Mouse (Mus musculus) neural tube, embryonic 11.5 days (tissue): ENCODE measurements around the gene Gm42372. TPM values are rescaled to one million over a fixed set of nuclear protein-coding genes. Genes with fewer than 3 reads are reported as not detected.

Experiments used
- ATAC-seq: fragments of 200-750 bp; cut with Nextera tagmentation; 2 replicates; pipeline ENCODE4 v1.8.0; 2017; ENCODE audit warnings: moderate number of reproducible peaks, mild to moderate bottlenecking, moderate TSS enrichment, moderate library complexity; ENCODE audit not compliant: insufficient read depth, low FRiP score, low TSS enrichment
- DNase-seq: peaks from one replicate; pipeline ENCODE4 v3.0.0-alpha.2; 2015; ENCODE audit warnings: low spot score
- H3K27ac ChIP-seq: fragments of 300-500 bp; sonication (generic); 2 replicates; pipeline ENCODE4 v1.5.1; 2014; ENCODE audit warnings: low read depth, mild to moderate bottlenecking, low read length
- H3K27me3 ChIP-seq: fragments of 300-500 bp; sonication (generic); 2 replicates; pipeline ENCODE4 v1.6.1; 2014; ENCODE audit warnings: mild to moderate bottlenecking, low read length, mixed read lengths; ENCODE audit not compliant: control insufficient read depth, insufficient read depth
- H3K36me3 ChIP-seq: fragments of 300-500 bp; sonication (generic); 2 replicates; pipeline ENCODE4 v1.6.1; 2014; ENCODE audit warnings: mild to moderate bottlenecking, low read length, moderate library complexity, mixed read lengths; ENCODE audit not compliant: control insufficient read depth, insufficient read depth
- H3K4me1 ChIP-seq: fragments of 300-500 bp; sonication (generic); 2 replicates; pipeline ENCODE4 v1.6.1; 2014; ENCODE audit warnings: low read length, mixed read lengths; ENCODE audit not compliant: control insufficient read depth, insufficient read depth
- H3K4me2 ChIP-seq: fragments of 300-500 bp; sonication (generic); 2 replicates; pipeline ENCODE4 v1.6.1; 2014; ENCODE audit warnings: low read depth, mild to moderate bottlenecking, moderate library complexity
- H3K4me3 ChIP-seq: fragments of 300-500 bp; sonication (generic); 2 replicates; pipeline ENCODE4 v1.5.1; 2014; ENCODE audit warnings: low read depth, low read length
- H3K9ac ChIP-seq: fragments of 300-500 bp; sonication (generic); 2 replicates; pipeline ENCODE4 v1.6.1; 2014; ENCODE audit warnings: mild to moderate bottlenecking, low read length
- H3K9me3 ChIP-seq: fragments of 300-500 bp; sonication (generic); 2 replicates; pipeline ENCODE4 v1.6.1; 2016; ENCODE audit warnings: low read length; ENCODE audit not compliant: control insufficient read depth
- WGBS: fragments of 180-500 bp; shearing (Covaris S2); extraction: QIAGEN DNeasy Blood & Tissue Kit; methylation state at CpG from one replicate; pipeline ENCODE4 v1.1.7; 2014; 5-methylcytosine and 5-hydroxymethylcytosine counted together
- polyA plus RNA-seq: library from polyadenylated mRNA; unstranded; fragments of >200 nt; fragmentation: Nextera tagmentation; extraction: Ambion mirVana; gene quantifications from 2 replicates; pipeline ENCODE4 v1.2.1, GENCODE M21; 2014

The Gm42372 gene
- polyA plus RNA-seq, 1 experiment from 2014 or later, result 1.8 TPM

DNA sequence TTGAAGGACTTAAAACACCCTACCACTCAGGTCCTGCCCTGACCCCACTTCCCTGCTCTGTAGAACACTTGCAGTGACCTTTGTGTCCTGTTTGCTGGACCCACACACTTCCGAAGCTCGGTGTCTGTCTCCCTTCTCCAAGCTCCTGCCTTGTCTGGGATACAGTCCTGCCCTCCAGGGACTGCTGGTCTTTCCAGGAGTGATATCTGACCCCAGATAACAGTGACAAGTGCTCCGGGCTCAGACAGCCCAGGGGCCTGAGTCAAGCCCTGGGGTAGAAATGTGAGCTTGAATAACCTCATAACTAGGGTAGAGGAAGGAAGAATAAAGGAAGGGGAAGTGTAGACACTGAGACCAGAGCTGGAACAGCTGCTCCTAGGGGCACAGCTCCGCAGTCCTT lies 40.8 kb downstream of the Gm42372 start:
- no peak for DNase-seq
- no peak overlapping the region for H3K4me3 ChIP-seq
- WGBS, result 86% methylated on average over 4 of the region's 4 CpGs
- H3K27me3 ChIP-seq, result no peaks in the 10 kb centered on the region
- no peak for ATAC-seq
- peaks cover 15% of the 10 kb centered on the region for H3K36me3 ChIP-seq
- no peak overlapping the region for H3K4me2 ChIP-seq
- no peaks in the 10 kb centered on the region for H3K9me3 ChIP-seq
- no peak overlapping the region for H3K9ac ChIP-seq
- H3K27ac ChIP-seq, result no peak overlapping the region
- H3K4me1 ChIP-seq, result peaks cover 9% of the 10 kb centered on the region

DNA sequence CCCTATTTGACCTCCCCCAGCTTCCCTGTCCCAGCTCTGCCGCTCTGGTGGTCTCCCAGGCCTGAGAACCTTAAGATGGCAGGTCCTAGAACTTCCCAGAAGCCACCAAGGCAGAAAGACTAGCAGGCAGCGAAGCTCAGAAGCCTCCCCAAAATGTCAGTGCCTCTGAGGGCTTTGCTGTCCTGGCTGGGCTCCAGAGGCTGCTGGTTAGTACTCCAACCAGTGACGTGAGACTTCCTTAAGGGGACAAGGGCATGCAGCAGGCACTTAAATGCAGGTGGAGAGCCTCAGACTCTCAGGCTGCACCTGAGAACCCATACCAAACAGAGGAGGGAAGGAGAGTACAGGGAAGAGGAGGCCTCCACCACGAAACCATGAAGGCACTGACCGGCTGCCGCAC lies 41.3 kb downstream of the Gm42372 start:
- H3K4me1 ChIP-seq, result peaks cover 9% of the 10 kb centered on the region
- H3K27me3 ChIP-seq, result no peaks in the 10 kb centered on the region
- no peak overlapping the region for H3K9ac ChIP-seq
- ATAC-seq (no peak), DNase-seq (no peak)
- H3K9me3 ChIP-seq, result no peaks in the 10 kb centered on the region
- no peak overlapping the region for H3K4me3 ChIP-seq
- H3K36me3 ChIP-seq, result peaks cover 15% of the 10 kb centered on the region
- WGBS, result 91% methylated on average over 6 of the region's 6 CpGs
- no peak overlapping the region for H3K27ac ChIP-seq
- H3K4me2 ChIP-seq, result no peak overlapping the region

- Histone ChIP-seq H3K4me2 (no peak overlapping the region), H3K27me3 (no peaks in the 10 kb centered on the region)
Measured at GRCm38 (mm10) chr7:17024814-17025504, 42.1 kb downstream of the Gm42372 start.

GRCm38 (mm10) chr7:17025505-17025894 lies 42.6 kb downstream of the Gm42372 start:
- Histone ChIP-seq H3K9ac (no peak overlapping the region), H3K27ac (no peak overlapping the region), H3K4me3 (no peak overlapping the region), H3K9me3 (no peaks in the 10 kb centered on the region), H3K4me2 (no peak overlapping the region), H3K36me3 (peaks cover 9% of the 10 kb centered on the region), H3K27me3 (no peaks in the 10 kb centered on the region), H3K4me1 (peaks cover 9% of the 10 kb centered on the region)
- 84% methylated on average over 4 of the region's 4 CpGs for WGBS
- ATAC-seq, result no peak
- no peak for DNase-seq

More at GRCm38 (mm10) chr7:17024814-17025504, 42.1 kb downstream of the Gm42372 start:
- no peak for DNase-seq
- peaks cover 9% of the 10 kb centered on the region for H3K4me1 ChIP-seq
- no peaks in the 10 kb centered on the region for H3K9me3 ChIP-seq
- no peak overlapping the region for H3K4me3 ChIP-seq
- 90% methylated on average over 10 of the region's 10 CpGs for WGBS
- H3K36me3 ChIP-seq, result peaks cover 12% of the 10 kb centered on the region
- no peak for ATAC-seq
- H3K9ac ChIP-seq, result no peak overlapping the region
- H3K27ac ChIP-seq, result no peak overlapping the region

- no peak overlapping the region for H3K27ac ChIP-seq
- H3K9me3 ChIP-seq, result no peaks in the 10 kb centered on the region
- 81% methylated on average over 9 of the region's 9 CpGs for WGBS
- 0 out of 2 replicates have a peak overlapping the region, but pooled peaks have one; percentile 63 for H3K4me3 ChIP-seq
- no peaks in the 10 kb centered on the region for H3K27me3 ChIP-seq
- no peak for DNase-seq
- peaks cover 7% of the 10 kb centered on the region; the same call in 1 of the 2 replicates for H3K36me3 ChIP-seq
- H3K9ac ChIP-seq, result no peak overlapping the region
- H3K4me2 ChIP-seq, result no peak overlapping the region
- ATAC-seq, result no peak
- peaks cover 9% of the 10 kb centered on the region for H3K4me1 ChIP-seq
Measured at GRCm38 (mm10) chr7:17025896-17026622, 43.2 kb downstream of the Gm42372 start.

GRCm38 (mm10) chr7:17026710-17027587 lies 44.1 kb downstream of the Gm42372 start:
- H3K9ac ChIP-seq, result peak overlapping the region; percentile 63
- 8% methylated on average over 24 of the region's 24 CpGs for WGBS
- ATAC-seq, result peak; percentile 81
- peaks cover 3% of the 10 kb centered on the region; the same call in 1 of the 2 replicates for H3K36me3 ChIP-seq
- peak overlapping the region; percentile 69 for H3K4me2 ChIP-seq
- peak overlapping the region; percentile 63 for H3K4me3 ChIP-seq
- H3K27ac ChIP-seq, result no peak overlapping the region
- no peaks in the 10 kb centered on the region for H3K27me3 ChIP-seq
- no peaks in the 10 kb centered on the region for H3K9me3 ChIP-seq
- H3K4me1 ChIP-seq, result peaks cover 9% of the 10 kb centered on the region
- peak; percentile 78 for DNase-seq

- Histone ChIP-seq H3K9ac (peak within 1 kb of the TSS; percentile 63), H3K27ac (no peak within 1 kb of the TSS), H3K9me3 (no peaks in the 10 kb centered on the region), H3K4me1 (peaks cover 9% of the 10 kb centered on the region), H3K4me3 (peak within 1 kb of the TSS; percentile 63), H3K27me3 (no peaks in the 10 kb centered on the region), H3K36me3 (no peaks in the 10 kb centered on the region), H3K4me2 (peak within 1 kb of the TSS; percentile 69)
- DNase-seq (peak; percentile 94), ATAC-seq (peak; percentile 86)
- WGBS, result under 1% methylated on average over 56 of the region's 58 CpGs
Measured at GRCm38 (mm10) chr7:17027588-17028343, 44.9 kb downstream of the Gm42372 start, which contains the start of gene Ppp5c. TSS of gene Ppp5c (minus strand) at chr7:17027924.

- DNase-seq (no peak), ATAC-seq (no peak)
- Histone ChIP-seq H3K36me3 (no peaks in the 10 kb centered on the region), H3K27ac (no peak overlapping the region), H3K4me2 (no peak overlapping the region), H3K4me3 (no peak overlapping the region), H3K27me3 (no peaks in the 10 kb centered on the region), H3K9ac (no peak overlapping the region), H3K4me1 (peaks cover 9% of the 10 kb centered on the region), H3K9me3 (no peaks in the 10 kb centered on the region)
- WGBS, result 76% methylated on average over 7 of the region's 7 CpGs
Measured at GRCm38 (mm10) chr7:17028923-17029322, 46.0 kb downstream of the Gm42372 start.
